Mouse (Mus musculus): ENCODE measurements around the gene Gapdhs. TPM values are rescaled to one million over a fixed set of nuclear protein-coding genes. Genes with fewer than 3 reads are reported as not detected.
A peak's percentile ranks its signal among the peaks of the same experiment; 100 is the strongest.
"Not testable (repeated sequence)": the region's sequence is repeated elsewhere in the genome, so short reads cannot be mapped to it uniquely, and the experiment has no call there.

Gene Gapdhs
- polyA plus RNA-seq, 1 experiment from 2014 or later = 1.6 TPM

- Histone ChIP-seq H3K9ac (ENCODE audit: low read depth, low read length) (no peak within 1 kb of the TSS), H3K4me3 (ENCODE audit: low read length) (no peak within 1 kb of the TSS), H3K36me3 (ENCODE audit: control insufficient read depth, insufficient read depth, low read length) (no peaks in the 10 kb centered on the region), H3K9me3 (ENCODE audit: control insufficient read depth, low read length) (peaks cover 7% of the 10 kb centered on the region; the same call in 1 of the 2 replicates), H3K27ac (ENCODE audit: low read depth, low read length) (no peak within 1 kb of the TSS), H3K27me3 (ENCODE audit: control insufficient read depth, insufficient read depth, low read length) (no peaks in the 10 kb centered on the region), H3K4me1 (ENCODE audit: control insufficient read depth, insufficient read depth, low read length) (peaks cover 5% of the 10 kb centered on the region; the same call in 1 of the 2 replicates), H3K4me2 (replicated peaks; ENCODE audit: low read depth, low read length) (no peak within 1 kb of the TSS)
- ATAC-seq (ENCODE audit: low FRiP score, low TSS enrichment) = peak; percentile 59; the same call in 1 of the 2 replicates
- 16% methylated on average over 5 of the region's 5 CpGs for WGBS
These were observed 7.7 kb upstream of the Gapdhs start, which contains the start of gene Sbsn for GRCm38 (mm10) chr7:30751086-30751669. TSS of gene Sbsn (plus strand) at chr7:30751471.

GRCm38 (mm10) chr7:30749824-30750606 lies 6.5 kb upstream of the Gapdhs start:
- Histone ChIP-seq H3K4me1 (ENCODE audit: control insufficient read depth, insufficient read depth, low read length) (peaks cover 5% of the 10 kb centered on the region; the same call in 1 of the 2 replicates), H3K4me2 (replicated peaks; ENCODE audit: low read depth, low read length) (no peak overlapping the region), H3K36me3 (ENCODE audit: control insufficient read depth, insufficient read depth, low read length) (no peaks in the 10 kb centered on the region), H3K27ac (ENCODE audit: low read depth, low read length) (no peak overlapping the region), H3K9me3 (ENCODE audit: control insufficient read depth, low read length) (peaks cover 4% of the 10 kb centered on the region; the same call in 1 of the 2 replicates), H3K4me3 (ENCODE audit: low read length) (no peak overlapping the region), H3K9ac (ENCODE audit: low read depth, low read length) (no peak overlapping the region), H3K27me3 (ENCODE audit: control insufficient read depth, insufficient read depth, low read length) (no peaks in the 10 kb centered on the region)
- ATAC-seq (ENCODE audit: low FRiP score, low TSS enrichment) = peak; percentile 36; the same call in 1 of the 2 replicates
- WGBS = 57% methylated on average over 13 of the region's 13 CpGs

- Histone ChIP-seq H3K27me3 (ENCODE audit: control insufficient read depth, insufficient read depth, low read length) (no peaks in the 10 kb centered on the region), H3K36me3 (ENCODE audit: control insufficient read depth, insufficient read depth, low read length) (no peaks in the 10 kb centered on the region), H3K27ac (ENCODE audit: low read depth, low read length) (no peak overlapping the region), H3K9ac (ENCODE audit: low read depth, low read length) (no peak overlapping the region), H3K4me1 (ENCODE audit: control insufficient read depth, insufficient read depth, low read length) (peaks cover 5% of the 10 kb centered on the region; the same call in 1 of the 2 replicates), H3K4me2 (replicated peaks; ENCODE audit: low read depth, low read length) (no peak overlapping the region), H3K9me3 (ENCODE audit: control insufficient read depth, low read length) (no peaks in the 10 kb centered on the region), H3K4me3 (ENCODE audit: low read length) (no peak overlapping the region)
- 77% methylated on average over 7 of the region's 7 CpGs for WGBS
- no peak for ATAC-seq (ENCODE audit: low FRiP score, low TSS enrichment)
These were observed 4.2 kb upstream of the Gapdhs start for GRCm38 (mm10) chr7:30747525-30748204.

DNA sequence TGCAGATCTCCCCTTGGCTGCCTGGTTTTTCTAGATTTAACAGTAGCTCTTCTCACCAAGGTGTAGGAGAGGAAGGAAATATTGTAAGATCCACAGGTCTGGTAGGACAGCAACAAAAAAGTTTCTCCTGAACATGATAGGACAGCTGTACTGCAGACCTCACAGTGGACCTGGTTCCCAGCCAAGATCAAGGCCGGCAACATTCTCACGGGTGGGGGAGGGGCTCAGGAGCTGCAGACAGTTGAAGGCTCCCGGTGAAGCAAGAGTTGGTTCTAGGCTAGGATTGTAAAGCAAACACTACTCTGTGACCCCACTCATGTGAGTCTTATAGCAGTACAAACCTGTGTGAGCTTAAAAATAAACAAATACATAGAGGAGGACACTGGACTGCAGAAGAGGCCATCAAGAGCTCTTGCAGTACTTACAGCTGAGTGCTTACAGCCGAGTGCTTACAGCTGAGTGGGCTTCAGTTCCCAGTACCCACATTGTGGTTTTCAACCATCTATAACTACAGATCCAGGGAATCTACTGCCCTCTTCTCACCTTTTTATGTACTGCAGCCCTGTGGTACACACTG lies 629 bp upstream of the Gapdhs start:
- ATAC-seq (ENCODE audit: low FRiP score, low TSS enrichment) = 0 out of 2 replicates have a peak, but pooled peaks have one; percentile 13
- Histone ChIP-seq H3K4me3 (ENCODE audit: low read length) (no peak overlapping the region), H3K4me1 (ENCODE audit: control insufficient read depth, insufficient read depth, low read length) (no peaks in the 10 kb centered on the region), H3K36me3 (ENCODE audit: control insufficient read depth, insufficient read depth, low read length) (no peaks in the 10 kb centered on the region), H3K9ac (ENCODE audit: low read depth, low read length) (no peak overlapping the region), H3K9me3 (ENCODE audit: control insufficient read depth, low read length) (no peaks in the 10 kb centered on the region), H3K27ac (ENCODE audit: low read depth, low read length) (no peak overlapping the region), H3K27me3 (ENCODE audit: control insufficient read depth, insufficient read depth, low read length) (no peaks in the 10 kb centered on the region), H3K4me2 (replicated peaks; ENCODE audit: low read depth, low read length) (no peak overlapping the region)
- WGBS = 37% methylated on average over 4 of the region's 4 CpGs

DNA sequence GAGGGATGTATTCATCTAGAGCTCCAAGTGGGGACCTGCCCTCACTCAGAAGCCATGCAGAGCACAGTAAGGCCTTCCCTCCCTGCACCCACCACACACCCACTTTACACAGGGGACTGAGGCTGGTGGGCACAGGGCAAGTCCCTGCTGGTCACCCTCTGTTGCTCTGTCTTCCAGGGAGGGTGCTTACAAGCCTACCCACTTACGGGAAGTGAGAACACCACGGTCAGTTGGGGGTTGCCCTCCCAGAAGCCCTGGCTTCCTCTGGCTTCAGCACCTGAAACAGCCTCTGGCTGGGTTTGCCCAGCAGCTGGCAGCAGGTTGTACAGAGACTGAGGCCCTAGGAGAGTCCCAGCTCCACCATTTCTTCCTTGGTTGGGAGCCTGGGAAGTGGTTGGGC lies 911 bp downstream of the Gapdhs start:
- not testable (repeated sequence) for H3K9me3 ChIP-seq (ENCODE audit: control insufficient read depth, low read length); H3K27me3 ChIP-seq (ENCODE audit: control insufficient read depth, insufficient read depth, low read length); H3K27ac ChIP-seq (ENCODE audit: low read depth, low read length); H3K4me2 ChIP-seq (replicated peaks; ENCODE audit: low read depth, low read length); ATAC-seq (ENCODE audit: low FRiP score, low TSS enrichment); H3K36me3 ChIP-seq (ENCODE audit: control insufficient read depth, insufficient read depth, low read length); H3K4me3 ChIP-seq (ENCODE audit: low read length); H3K4me1 ChIP-seq (ENCODE audit: control insufficient read depth, insufficient read depth, low read length); H3K9ac ChIP-seq (ENCODE audit: low read depth, low read length)
- whole genome bisulfite sequencing = 84% methylated on average over 2 of the region's 2 CpGs

DNA sequence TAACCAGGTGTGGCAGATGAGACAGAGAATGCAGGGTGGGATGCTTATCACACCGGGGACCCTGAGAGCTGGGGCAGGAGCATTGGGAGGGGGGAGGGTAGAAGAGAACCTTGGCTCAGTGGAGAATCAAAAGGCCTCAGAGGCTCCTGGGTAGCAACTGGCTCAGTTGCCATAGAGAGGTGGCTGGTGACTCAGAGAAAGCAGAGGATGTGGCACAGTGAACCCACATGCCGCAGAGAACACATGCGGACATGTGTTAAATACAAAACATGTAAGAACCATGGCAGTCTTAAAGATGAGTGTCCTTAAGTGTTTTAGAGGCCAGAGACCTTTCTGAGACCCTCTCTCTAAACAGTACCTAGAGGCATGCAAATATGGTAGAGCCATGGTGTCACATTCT lies 7.3 kb downstream of the Gapdhs start:
- Histone ChIP-seq H3K36me3 (ENCODE audit: control insufficient read depth, insufficient read depth, low read length) (peaks cover 42% of the 10 kb centered on the region), H3K27me3 (ENCODE audit: control insufficient read depth, insufficient read depth, low read length) (no peaks in the 10 kb centered on the region), H3K27ac (ENCODE audit: low read depth, low read length) (no peak overlapping the region), H3K4me2 (replicated peaks; ENCODE audit: low read depth, low read length) (no peak overlapping the region), H3K9ac (ENCODE audit: low read depth, low read length) (no peak overlapping the region), H3K9me3 (ENCODE audit: control insufficient read depth, low read length) (no peaks in the 10 kb centered on the region), H3K4me3 (ENCODE audit: low read length) (no peak overlapping the region), H3K4me1 (ENCODE audit: control insufficient read depth, insufficient read depth, low read length) (no peaks in the 10 kb centered on the region)
- ATAC-seq (ENCODE audit: low FRiP score, low TSS enrichment) = no peak
- WGBS = 92% methylated on average over 3 of the region's 3 CpGs

DNA sequence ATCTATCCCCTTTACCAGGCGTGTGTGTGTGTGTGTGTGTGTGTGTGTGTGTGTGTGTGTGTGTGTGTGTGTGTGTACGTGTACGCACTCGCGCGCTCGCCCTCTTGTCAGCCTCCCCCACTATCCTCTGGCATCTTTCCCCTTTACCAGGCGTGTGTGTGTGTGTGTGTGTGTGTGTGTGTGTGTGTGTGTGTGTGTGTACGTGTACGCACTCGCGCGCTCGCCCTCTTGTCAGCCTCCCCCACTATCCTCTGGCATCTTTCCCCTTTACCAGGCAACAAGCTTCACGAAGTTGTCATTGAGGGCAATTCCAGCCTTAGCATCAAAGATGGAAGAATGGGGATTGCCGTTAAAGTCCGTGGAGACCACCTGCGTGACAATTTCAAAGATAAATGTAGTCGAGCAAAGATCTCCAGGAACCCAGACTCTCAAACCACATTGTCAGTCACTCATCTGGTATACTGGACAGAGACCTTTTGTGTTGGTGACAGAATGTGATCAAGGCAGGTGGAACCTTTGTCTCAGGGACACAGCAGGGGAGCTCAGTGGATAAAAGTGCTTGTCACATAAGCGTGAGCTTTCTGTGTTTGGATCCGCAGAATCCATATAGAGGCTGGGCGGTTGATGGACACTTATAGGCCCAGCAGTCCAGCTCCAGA lies 13.3 kb downstream of the Gapdhs start:
- not testable (repeated sequence) for H3K27me3 ChIP-seq (ENCODE audit: control insufficient read depth, insufficient read depth, low read length)

GRCm38 (mm10) chr7:30729396-30730063 lies 14.0 kb downstream of the Gapdhs start, which contains the start of gene Tmem147:
TSS of gene Tmem147 (minus strand) at chr7:30729540.
- Histone ChIP-seq H3K27ac (ENCODE audit: low read depth, low read length) (peak within 1 kb of the TSS; percentile 60), H3K9me3 (ENCODE audit: control insufficient read depth, low read length) (no peaks in the 10 kb centered on the region), H3K4me2 (replicated peaks; ENCODE audit: low read depth, low read length) (peak within 1 kb of the TSS; percentile 81), H3K9ac (ENCODE audit: low read depth, low read length) (peak within 1 kb of the TSS; percentile 83), H3K4me1 (ENCODE audit: control insufficient read depth, insufficient read depth, low read length) (peaks cover 12% of the 10 kb centered on the region), H3K4me3 (ENCODE audit: low read length) (peak within 1 kb of the TSS; percentile 85), H3K27me3 (ENCODE audit: control insufficient read depth, insufficient read depth, low read length) (no peaks in the 10 kb centered on the region), H3K36me3 (ENCODE audit: control insufficient read depth, insufficient read depth, low read length) (peaks cover 22% of the 10 kb centered on the region; the same call in 1 of the 2 replicates)
- under 1% methylated on average over 60 of the region's 60 CpGs for WGBS
- peak; percentile 96 for ATAC-seq (ENCODE audit: low FRiP score, low TSS enrichment)

More for the DNA sequence above, 13.3 kb downstream of the Gapdhs start:
- 25% methylated on average over 13 of the region's 22 CpGs for WGBS
- peak overlapping the region; percentile 85 for H3K4me3 ChIP-seq (ENCODE audit: low read length)
- H3K9me3 ChIP-seq (ENCODE audit: control insufficient read depth, low read length); ATAC-seq (ENCODE audit: low FRiP score, low TSS enrichment): not testable (repeated sequence)
- H3K9ac ChIP-seq (ENCODE audit: low read depth, low read length) = peak overlapping the region; percentile 83
- H3K4me2 ChIP-seq (replicated peaks; ENCODE audit: low read depth, low read length) = peak overlapping the region; percentile 81
- peaks cover 24% of the 10 kb centered on the region; the same call in 1 of the 2 replicates for H3K36me3 ChIP-seq (ENCODE audit: control insufficient read depth, insufficient read depth, low read length)
- H3K27ac ChIP-seq (ENCODE audit: low read depth, low read length) = peak overlapping the region; percentile 60; the same call in 1 of the 2 replicates
- peaks cover 12% of the 10 kb centered on the region for H3K4me1 ChIP-seq (ENCODE audit: control insufficient read depth, insufficient read depth, low read length)
